Mouse (Mus musculus): ENCODE results near the gene Mab21l1.

GRCm38 (mm10) chr3:55774203-55774602, 8.1 kb upstream of the Mab21l1 start:
- TF ChIP-seq CTCF (IDR thresholded peaks at IDR 0.05; ENCODE audit: insufficient read depth, low read length), result no peak
- no peak for TF ChIP-seq POLR2A (IDR thresholded peaks at IDR 0.05; ENCODE audit: borderline replicate concordance, extremely low read depth, low read depth, low read length)
